Mouse (Mus musculus): ENCODE results near the gene Creg1. TPM values are rescaled to one million over a fixed set of nuclear protein-coding genes. Genes with fewer than 3 reads are reported as not detected.

Gene Creg1
- total and polyA plus RNA-seq, 3 experiments = 77.2 to 93.3 (median 85.7) TPM

- TF ChIP-seq EP300 (IDR thresholded peaks at IDR 0.05; ENCODE audit: insufficient read depth, low read depth, low read length) (no peak), CTCF (IDR thresholded peaks at IDR 0.05) (no peak), POLR2A (IDR thresholded peaks at IDR 0.05; ENCODE audit: insufficient read depth, low read depth, low read length) (no peak)
- intact Hi-C loops (cut with DNase I) = loop anchor here (1.0 to 2.0 kb wide), 3 partner anchors 17 to 155 kb away; partner anchors contain the start of gene Rcsd1
- Histone ChIP-seq H3K4me3 (no peak overlapping the region), H3K4me1 (ENCODE audit: control insufficient read depth, insufficient read depth, low read length) (peaks cover 4% of the 10 kb centered on the region), H3K36me3 (ENCODE audit: control insufficient read depth, insufficient read depth, low read length) (no peaks in the 10 kb centered on the region), H3K79me2 (replicated peaks; ENCODE audit: control insufficient read depth, insufficient read depth, low read length) (no peaks in the 10 kb centered on the region), H3K27me3 (ENCODE audit: control insufficient read depth, insufficient read depth, low read length) (no peaks in the 10 kb centered on the region), H3K9ac (ENCODE audit: low read depth, low read length) (no peak overlapping the region), H3K27ac (no peak overlapping the region)
- WGBS = 70% methylated on average over 3 of the region's 3 CpGs
- no peak for DNase-seq
Measured at GRCm38 (mm10) chr1:165737867-165738266, 25.7 kb upstream of the Creg1 start.

GRCm38 (mm10) chr1:165738985-165739384 lies 24.6 kb upstream of the Creg1 start:
- TF ChIP-seq CTCF (IDR thresholded peaks at IDR 0.05) = no peak
- TF ChIP-seq POLR2A (IDR thresholded peaks at IDR 0.05; ENCODE audit: insufficient read depth, low read depth, low read length) = no peak
- no peak for TF ChIP-seq EP300 (IDR thresholded peaks at IDR 0.05; ENCODE audit: insufficient read depth, low read depth, low read length)
- no peak overlapping the region for H3K4me3 ChIP-seq
- intact Hi-C loops (cut with DNase I) = loop anchor here (2.0 kb wide), 1 partner anchor 16 kb away; no protein-coding TSS in a partner anchor
- DNase-seq = no peak
- H3K79me2 ChIP-seq (replicated peaks; ENCODE audit: control insufficient read depth, insufficient read depth, low read length) = no peaks in the 10 kb centered on the region
- no peak overlapping the region for H3K9ac ChIP-seq (ENCODE audit: low read depth, low read length)
- no peak overlapping the region for H3K27ac ChIP-seq
- H3K36me3 ChIP-seq (ENCODE audit: control insufficient read depth, insufficient read depth, low read length) = no peaks in the 10 kb centered on the region
- WGBS = 96% methylated on average over 1 of the region's 1 CpGs
- H3K27me3 ChIP-seq (ENCODE audit: control insufficient read depth, insufficient read depth, low read length) = no peaks in the 10 kb centered on the region
- peaks cover 4% of the 10 kb centered on the region for H3K4me1 ChIP-seq (ENCODE audit: control insufficient read depth, insufficient read depth, low read length)

- no peak overlapping the region for H3K27ac ChIP-seq
- TF ChIP-seq POLR2A (IDR thresholded peaks at IDR 0.05; ENCODE audit: insufficient read depth, low read depth, low read length) = no peak
- no peak for TF ChIP-seq EP300 (IDR thresholded peaks at IDR 0.05; ENCODE audit: insufficient read depth, low read depth, low read length)
- TF ChIP-seq CTCF (IDR thresholded peaks at IDR 0.05) = no peak
- H3K27me3 ChIP-seq (ENCODE audit: control insufficient read depth, insufficient read depth, low read length) = no peaks in the 10 kb centered on the region
- no peak for DNase-seq
- no peak overlapping the region for H3K4me3 ChIP-seq
- WGBS = 95% methylated on average over 8 of the region's 8 CpGs
- no peaks in the 10 kb centered on the region for H3K79me2 ChIP-seq (replicated peaks; ENCODE audit: control insufficient read depth, insufficient read depth, low read length)
- intact Hi-C loops (cut with DNase I) = no loop called here
- no peak overlapping the region for H3K9ac ChIP-seq (ENCODE audit: low read depth, low read length)
- no peaks in the 10 kb centered on the region for H3K4me1 ChIP-seq (ENCODE audit: control insufficient read depth, insufficient read depth, low read length)
- no peaks in the 10 kb centered on the region for H3K36me3 ChIP-seq (ENCODE audit: control insufficient read depth, insufficient read depth, low read length)
Measured at GRCm38 (mm10) chr1:165741989-165742388, 21.6 kb upstream of the Creg1 start.

DNA sequence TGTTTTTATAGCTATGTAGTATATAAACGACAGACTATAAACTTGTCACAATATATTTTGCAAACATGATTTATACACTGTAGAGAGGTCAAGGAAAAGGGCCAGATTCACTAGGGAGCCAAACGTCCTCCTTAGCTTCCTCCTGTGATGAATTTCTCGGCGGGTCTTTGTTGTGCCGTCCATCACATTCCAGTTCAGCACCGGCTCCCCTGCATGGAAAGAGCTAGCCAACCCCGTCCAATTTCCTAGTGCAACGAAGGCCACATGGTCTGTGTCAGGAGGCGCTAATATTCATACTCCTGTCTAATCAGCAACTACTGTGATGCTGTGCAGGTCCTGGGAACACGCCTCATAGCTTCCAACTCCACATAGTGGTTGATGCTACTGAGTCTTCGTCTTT lies 15.5 kb upstream of the Creg1 start:
- DNase-seq = no peak
- Histone ChIP-seq H3K4me1 (ENCODE audit: control insufficient read depth, insufficient read depth, low read length) (peaks cover 5% of the 10 kb centered on the region; the same call in 1 of the 2 replicates), H3K9ac (ENCODE audit: low read depth, low read length) (no peak overlapping the region), H3K27ac (no peak overlapping the region), H3K79me2 (replicated peaks; ENCODE audit: control insufficient read depth, insufficient read depth, low read length) (no peaks in the 10 kb centered on the region), H3K36me3 (ENCODE audit: control insufficient read depth, insufficient read depth, low read length) (peaks cover 4% of the 10 kb centered on the region), H3K27me3 (ENCODE audit: control insufficient read depth, insufficient read depth, low read length) (no peaks in the 10 kb centered on the region), H3K4me3 (no peak overlapping the region)
- 26% methylated on average over 11 of the region's 11 CpGs for WGBS
- intact Hi-C loops (cut with DNase I) = no loop called here
- TF ChIP-seq CTCF (IDR thresholded peaks at IDR 0.05) (no peak), EP300 (IDR thresholded peaks at IDR 0.05; ENCODE audit: insufficient read depth, low read depth, low read length) (no peak), POLR2A (IDR thresholded peaks at IDR 0.05; ENCODE audit: insufficient read depth, low read depth, low read length) (no peak)

DNA sequence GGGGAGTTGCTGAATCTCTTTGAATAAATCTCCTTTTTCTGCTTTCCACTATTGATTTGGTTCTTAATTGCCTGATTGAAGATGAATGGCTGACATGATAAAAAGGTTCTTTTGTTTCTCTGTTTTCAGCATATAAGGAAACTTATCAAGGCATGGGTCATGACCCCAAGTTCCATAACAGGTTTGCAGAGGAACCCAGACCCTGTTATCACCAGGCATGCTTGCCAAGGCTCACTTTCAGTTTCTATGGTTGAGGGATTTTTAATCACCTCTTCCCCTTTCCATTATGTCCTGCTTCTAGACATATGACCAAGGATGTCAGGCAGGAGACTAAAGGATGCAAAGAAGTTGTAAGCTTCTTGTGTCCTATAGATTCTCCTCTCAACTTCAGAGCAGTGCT lies 12.4 kb upstream of the Creg1 start:
- intact Hi-C loops (cut with DNase I) = no loop called here
- Histone ChIP-seq H3K4me3 (no peak overlapping the region), H3K27ac (no peak overlapping the region), H3K9ac (ENCODE audit: low read depth, low read length) (no peak overlapping the region), H3K79me2 (replicated peaks; ENCODE audit: control insufficient read depth, insufficient read depth, low read length) (no peaks in the 10 kb centered on the region), H3K36me3 (ENCODE audit: control insufficient read depth, insufficient read depth, low read length) (peaks cover 4% of the 10 kb centered on the region), H3K27me3 (ENCODE audit: control insufficient read depth, insufficient read depth, low read length) (no peaks in the 10 kb centered on the region), H3K4me1 (ENCODE audit: control insufficient read depth, insufficient read depth, low read length) (peaks cover 5% of the 10 kb centered on the region; the same call in 1 of the 2 replicates)
- DNase-seq = no peak
- TF ChIP-seq EP300 (IDR thresholded peaks at IDR 0.05; ENCODE audit: insufficient read depth, low read depth, low read length) (no peak), CTCF (IDR thresholded peaks at IDR 0.05) (no peak), POLR2A (IDR thresholded peaks at IDR 0.05; ENCODE audit: insufficient read depth, low read depth, low read length) (no peak)

DNA sequence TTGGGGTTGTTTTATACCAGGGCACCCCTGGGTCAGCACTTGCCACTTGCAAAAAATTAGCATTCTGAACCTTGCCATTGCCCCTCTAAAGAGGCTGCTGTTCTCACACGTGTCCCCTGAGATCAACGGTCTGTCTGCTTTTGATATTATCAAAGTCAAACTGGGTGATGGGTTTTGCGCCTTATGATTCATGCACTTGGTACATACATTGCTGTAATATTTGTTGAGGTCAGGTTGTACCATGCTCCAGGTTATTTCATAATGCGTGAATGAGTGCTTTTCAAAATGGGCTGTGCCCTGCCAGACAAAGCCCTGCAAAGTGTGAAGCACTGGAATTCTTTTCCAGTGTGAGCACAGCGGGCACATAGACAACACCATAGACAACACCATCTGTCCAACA lies 11.7 kb upstream of the Creg1 start:
- Histone ChIP-seq H3K79me2 (replicated peaks; ENCODE audit: control insufficient read depth, insufficient read depth, low read length) (no peaks in the 10 kb centered on the region), H3K36me3 (ENCODE audit: control insufficient read depth, insufficient read depth, low read length) (peaks cover 4% of the 10 kb centered on the region), H3K9ac (ENCODE audit: low read depth, low read length) (no peak overlapping the region), H3K27me3 (ENCODE audit: control insufficient read depth, insufficient read depth, low read length) (no peaks in the 10 kb centered on the region), H3K27ac (no peak overlapping the region), H3K4me3 (no peak overlapping the region), H3K4me1 (ENCODE audit: control insufficient read depth, insufficient read depth, low read length) (peaks cover 5% of the 10 kb centered on the region; the same call in 1 of the 2 replicates)
- WGBS = 78% methylated on average over 5 of the region's 5 CpGs
- intact Hi-C loops (cut with DNase I) = no loop called here
- no peak for DNase-seq
- no peak for TF ChIP-seq CTCF (IDR thresholded peaks at IDR 0.05)
- TF ChIP-seq EP300 (IDR thresholded peaks at IDR 0.05; ENCODE audit: insufficient read depth, low read depth, low read length) = no peak
- TF ChIP-seq POLR2A (IDR thresholded peaks at IDR 0.05; ENCODE audit: insufficient read depth, low read depth, low read length) = no peak

All from heart, adult 2 months (tissue).